Mouse (Mus musculus): ENCODE measurements at regions not wholly inside any gene's neighbourhood (a gene's known extent, or its start where the extent isn't known, plus 50 kb on each side); places are given as distances from the start of the nearest gene placed in this dataset.

GRCm38 (mm10) chr1:166923713-166923975 is 77.6 kb upstream of the Fam78b start:
- TF ChIP-seq POLR2A (IDR thresholded peaks at IDR 0.05; ENCODE audit: extremely low read depth, insufficient read depth, low read length) (no peak), CTCF (IDR thresholded peaks at IDR 0.05; ENCODE audit: extremely low read depth, insufficient read depth, low read length) (no peak)

Measured in cortical plate, adult 2 months (tissue).